Mouse (Mus musculus) urinary bladder, postnatal 25 days (tissue): ENCODE results near the gene 5730522E02Rik.

ENCODE experiments used
- DNase-seq: peaks from one replicate; pipeline ENCODE4 v3.0.0; 2022; ENCODE audit warnings: low spot score

The 5730522E02Rik gene

DNA sequence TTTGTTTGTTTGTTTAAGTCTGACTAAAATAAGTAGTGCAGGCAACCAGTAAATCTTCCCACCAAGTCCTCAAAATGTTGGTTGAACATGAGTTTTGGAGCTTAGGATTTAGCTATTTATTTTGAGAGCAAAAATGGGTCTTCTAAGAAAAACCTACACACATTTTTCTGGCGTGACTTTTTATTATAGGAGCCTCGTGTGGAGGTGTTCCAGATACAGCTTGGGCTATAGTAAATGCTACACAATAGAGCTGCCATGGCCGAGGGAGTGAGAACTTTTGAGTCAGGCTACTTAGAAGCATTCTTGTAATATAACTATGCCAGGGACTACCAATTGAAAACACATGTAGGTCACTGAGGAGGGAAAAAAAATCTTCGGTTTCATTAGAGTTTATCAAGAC lies 540.5 kb downstream of the 5730522E02Rik start:
- no peak for DNase-seq

DNA sequence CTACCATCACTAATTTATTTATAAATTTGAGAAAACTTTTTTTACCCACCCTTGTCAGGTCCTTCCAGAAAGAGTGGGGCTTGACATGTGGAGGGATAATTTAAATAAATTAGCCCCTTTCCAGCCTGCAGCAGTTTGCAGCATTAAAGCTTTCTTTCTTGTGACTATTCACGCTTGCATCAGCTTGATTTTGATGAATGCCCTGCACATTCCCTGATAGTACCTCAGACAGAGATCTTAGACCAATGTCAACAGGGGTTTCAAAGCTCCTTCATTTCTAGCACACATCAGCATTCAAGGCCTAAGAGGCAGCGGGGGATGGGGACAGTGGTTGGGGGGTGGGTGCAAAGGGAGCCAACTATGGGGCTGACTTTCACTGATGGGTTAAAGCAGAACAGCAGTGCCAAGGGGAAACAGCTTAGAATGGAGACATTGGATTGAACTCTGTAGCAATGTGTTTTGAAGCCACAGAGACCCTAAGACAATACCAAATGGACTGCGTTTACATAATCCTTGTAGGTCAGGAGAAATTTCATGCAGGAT lies 545.9 kb downstream of the 5730522E02Rik start:
- DNase-seq, result no peak

DNA sequence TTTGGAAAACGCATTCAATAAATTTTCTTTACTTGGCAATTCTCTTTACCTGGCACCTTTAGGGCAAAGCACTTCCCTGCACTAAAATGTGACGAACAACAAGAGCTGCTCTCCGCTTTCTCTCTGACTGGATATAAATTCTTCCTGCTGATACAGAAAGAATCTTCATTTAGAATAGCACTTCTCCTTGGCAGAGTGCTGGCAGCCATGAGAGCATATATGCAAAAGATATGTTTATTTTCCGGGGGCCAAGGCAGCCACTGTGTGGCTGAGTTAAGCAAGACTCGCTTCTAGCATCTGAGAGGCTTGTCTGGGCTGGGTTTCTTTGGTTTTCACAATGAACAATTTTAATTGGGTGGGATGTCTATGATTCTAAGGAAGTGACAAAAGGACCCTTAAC lies 564.3 kb downstream of the 5730522E02Rik start:
- no peak for DNase-seq

DNA sequence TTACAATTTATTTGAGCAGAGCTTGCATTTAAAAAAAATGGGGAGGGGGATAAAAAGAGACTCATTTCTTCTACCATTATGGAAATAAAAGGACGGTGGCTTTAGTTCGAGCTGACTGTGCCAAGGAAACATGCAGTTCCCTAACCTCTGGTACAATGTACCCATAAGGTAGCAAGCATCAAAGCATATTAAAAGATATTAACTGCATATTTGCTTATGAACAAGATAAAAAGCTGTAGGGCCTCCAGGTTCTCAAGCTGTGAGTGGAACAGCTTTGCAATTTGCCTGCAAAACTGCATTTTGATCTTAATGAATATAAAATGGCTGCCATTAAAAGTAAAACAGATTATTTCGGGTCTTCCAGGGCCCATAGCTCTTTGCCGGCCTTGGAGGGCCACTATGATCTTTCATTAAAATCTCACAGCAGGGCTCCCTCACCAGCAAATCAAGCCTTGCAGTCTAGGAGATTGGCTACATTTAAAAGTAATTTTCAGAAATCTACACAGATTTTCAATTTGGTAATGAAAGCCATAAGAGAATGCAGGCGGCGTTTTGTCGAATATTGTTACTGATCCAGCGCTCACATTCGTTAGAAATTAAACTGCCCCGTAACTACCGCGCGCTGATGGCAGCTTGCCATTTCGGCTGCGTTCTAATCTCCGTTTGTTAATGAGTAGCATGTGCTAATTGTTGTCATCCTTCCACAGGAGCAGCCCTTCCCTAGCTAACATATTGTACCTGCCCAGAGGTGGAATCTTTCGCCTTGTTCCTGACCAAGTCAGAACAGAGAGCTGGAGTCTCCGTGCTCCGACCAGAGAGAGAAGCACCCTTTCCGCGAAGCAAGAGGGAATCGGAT lies 565.6 kb downstream of the 5730522E02Rik start:
- no peak for DNase-seq

DNA sequence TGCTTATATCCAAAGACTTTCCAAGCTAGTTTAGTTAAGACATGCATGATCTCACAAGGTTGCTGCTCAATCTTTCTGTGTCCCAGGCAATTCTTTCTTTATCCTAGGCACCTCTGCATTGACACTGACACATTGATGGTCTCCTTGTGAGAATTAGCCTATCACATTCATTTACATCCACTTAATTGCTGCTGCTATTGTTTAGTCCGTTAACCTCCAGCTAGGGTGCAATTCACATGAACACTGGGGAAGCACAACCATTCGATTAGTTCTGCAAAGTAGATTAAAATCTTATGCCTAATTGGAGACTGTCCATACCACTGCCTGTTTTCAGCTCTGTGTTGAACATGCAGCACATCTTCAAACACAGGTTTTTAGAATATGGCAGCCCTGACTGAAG lies 603.7 kb downstream of the 5730522E02Rik start:
- DNase-seq, result no peak

DNA sequence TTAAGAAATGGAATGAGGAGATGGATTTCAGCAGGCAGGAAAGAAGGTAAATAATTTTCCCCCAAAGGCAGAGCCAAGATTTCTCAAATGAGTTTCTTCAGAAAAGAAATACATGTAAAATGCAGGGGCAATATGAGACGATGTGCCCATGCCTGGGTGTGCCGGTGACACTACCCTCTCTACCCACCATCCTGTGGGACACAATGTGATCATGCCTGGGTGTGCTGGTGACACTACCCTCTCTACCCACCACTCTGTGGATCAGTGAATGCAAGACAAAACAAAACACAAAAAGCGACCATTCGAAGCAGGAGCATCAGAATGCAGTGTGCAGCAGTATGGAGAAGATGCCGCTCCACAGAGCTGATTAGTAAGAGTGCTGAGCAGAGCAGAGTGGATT lies 610.5 kb downstream of the 5730522E02Rik start:
- no peak for DNase-seq

DNA sequence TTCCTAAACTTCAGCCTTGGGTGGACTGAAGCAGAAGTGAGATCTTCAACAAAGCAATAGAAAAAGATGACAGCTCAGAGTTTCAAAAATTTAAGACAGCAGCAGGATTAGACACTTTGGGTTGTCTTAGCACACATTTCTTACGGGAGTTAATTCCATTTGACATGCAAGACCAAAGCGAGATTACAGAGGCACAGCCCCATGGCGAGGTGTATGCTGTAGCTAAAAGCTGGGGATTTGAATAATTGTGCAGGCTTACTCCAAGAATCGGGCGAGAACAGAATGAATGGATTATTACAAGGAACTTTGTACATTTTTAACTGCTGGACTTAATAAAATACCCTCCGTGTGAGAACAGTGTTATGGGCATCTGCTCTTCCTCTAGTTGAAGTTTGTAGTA lies 615.3 kb downstream of the 5730522E02Rik start:
- no peak for DNase-seq

DNA sequence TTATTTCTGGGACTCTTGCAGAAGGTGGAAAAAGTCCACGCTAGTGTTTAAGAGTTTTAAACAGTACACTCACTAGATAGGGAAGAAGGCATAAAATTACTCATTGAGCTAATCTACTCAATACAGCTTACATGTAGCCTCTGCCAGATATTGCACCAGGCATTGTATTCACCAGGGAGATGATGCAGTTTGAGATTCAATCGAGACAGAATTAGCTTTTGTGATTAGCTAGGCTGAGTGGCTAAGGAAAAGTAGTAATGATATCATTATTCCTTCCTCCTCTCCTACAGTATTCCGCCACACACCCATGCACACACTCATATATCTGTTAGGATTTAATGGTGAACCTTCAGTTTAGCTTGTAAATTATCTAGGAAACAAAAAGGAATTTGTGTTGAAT lies 615.8 kb downstream of the 5730522E02Rik start:
- no peak for DNase-seq

DNA sequence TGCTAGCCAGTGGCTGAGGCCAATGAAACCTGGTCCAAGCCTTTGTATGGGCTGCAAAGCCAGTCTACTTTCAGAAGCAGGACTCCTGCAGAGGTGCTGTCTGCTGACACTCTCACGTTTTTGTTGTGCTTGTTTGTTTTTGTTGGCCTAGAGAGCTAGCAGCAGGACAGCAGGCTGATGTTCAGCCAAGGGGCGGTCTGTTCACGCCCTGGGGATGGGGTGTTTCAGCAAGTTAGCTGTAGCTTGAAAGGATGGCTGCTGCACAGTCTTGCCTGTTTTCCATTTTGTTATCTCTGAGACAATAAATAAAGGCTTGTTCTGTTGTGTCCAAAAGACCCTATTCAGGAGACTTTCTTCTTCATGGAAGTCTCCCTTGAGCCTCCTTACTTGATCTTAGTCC lies 618.3 kb downstream of the 5730522E02Rik start:
- no peak for DNase-seq

DNA sequence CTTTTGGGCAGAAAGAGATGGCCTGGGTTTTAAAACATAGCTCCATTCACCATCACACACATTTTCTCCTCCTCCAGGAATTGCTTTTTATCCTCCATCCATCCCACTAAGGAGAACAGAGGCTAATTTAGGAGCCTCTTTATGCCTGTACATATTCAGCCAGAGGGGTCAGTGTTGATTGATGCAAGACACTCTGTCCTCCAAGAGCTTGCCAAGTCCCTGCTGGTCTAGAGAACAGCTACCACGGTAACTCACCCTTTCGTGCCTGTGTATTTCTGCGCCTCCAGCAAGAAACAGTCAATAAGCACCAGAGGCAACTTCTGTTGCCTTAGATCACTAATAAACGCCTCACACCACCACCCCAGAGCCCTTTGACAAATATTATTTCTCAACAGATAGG lies 620.3 kb downstream of the 5730522E02Rik start:
- no peak for DNase-seq

DNA sequence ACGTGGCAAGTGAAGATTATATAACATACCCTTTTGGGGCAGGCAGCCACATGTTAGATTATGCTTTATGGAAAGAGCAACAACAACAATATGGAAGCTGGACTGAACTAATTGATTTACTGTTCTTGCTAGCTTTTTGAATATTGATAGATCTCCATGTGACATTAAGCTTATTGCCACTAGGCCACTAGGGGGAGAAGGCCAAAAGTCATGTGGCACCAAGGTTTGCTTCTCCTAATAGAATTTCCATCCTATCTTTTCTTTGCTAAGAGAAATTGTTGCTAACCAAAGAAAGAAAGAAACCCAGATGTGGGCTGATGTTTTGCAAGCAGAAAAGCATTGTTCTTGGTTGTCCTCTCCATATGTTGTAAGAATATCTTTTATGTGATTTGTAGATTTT lies 621.1 kb downstream of the 5730522E02Rik start:
- DNase-seq, result no peak

DNA sequence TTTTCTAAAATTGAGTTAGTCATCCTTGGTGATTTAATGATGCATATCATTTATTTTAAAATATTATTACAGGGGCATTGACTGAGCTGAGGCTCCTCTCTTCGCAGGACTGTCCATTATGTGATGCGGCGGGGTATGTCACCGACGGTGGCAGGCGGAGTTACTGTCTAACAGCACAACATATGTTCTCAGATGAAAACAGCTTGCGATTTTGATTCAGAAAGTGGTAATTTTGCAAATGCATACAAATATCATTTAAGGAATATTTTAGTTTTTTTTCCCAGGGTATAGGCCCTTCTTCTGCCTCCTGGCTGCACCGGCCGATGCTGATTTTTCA lies 636.5 kb downstream of the 5730522E02Rik start:
- no peak for DNase-seq

DNA sequence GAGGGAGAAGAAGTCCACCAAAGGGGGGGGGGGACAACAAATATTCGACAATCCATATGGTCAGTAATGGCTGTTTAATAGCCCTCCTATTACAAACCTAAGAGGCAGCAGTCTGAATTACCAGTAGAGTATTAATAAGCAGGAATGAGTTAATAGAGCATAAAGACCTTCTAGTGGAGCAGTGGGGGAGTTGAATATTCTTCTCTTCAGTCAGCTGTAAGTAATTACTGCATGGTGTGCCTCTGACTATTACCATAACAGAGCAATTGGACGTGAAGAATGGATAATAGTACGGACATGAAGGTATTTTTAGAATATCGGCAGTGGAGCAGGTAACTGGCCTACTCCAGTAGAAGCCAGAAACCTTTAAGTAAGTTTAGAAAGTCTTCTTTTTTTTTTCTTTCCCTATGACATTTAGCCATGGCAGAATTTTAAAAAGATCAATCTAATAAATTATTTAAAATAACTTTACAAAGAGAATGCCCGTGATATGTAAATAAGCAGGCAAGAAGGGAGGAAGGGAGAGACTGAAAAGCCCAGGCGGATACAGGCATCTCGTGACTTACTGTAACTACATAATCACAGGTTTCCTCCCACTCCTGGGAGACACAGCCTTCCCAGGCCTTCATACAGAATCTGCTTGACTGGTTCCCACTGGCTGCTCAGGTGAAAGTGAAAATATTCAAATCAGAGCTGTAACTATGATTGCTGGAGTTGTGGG lies 637.0 kb downstream of the 5730522E02Rik start:
- DNase-seq, result no peak

DNA sequence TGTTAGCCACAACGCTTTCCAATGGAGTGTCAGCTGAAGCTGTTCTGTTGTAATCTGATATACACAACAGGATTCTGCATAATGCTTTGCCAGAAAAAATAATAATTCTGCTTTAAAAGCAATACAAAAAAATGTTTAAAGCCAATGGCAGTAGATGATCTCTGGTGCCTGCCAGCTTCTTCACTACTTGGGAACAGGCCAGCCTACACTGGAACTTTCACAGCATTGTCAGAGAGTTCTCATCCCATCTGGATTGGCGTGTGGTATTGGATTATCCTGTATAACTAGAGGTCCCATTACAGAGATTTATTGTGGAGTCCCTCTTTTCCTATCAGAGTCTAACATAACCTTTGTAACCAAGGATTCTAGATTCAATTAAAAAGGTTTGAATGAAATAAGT lies 639.2 kb downstream of the 5730522E02Rik start:
- DNase-seq, result no peak
